Mouse (Mus musculus): ENCODE measurements at regions not wholly inside any gene's neighbourhood (a gene's known extent, or its start where the extent isn't known, plus 50 kb on each side); places are given as distances from the start of the nearest gene placed in this dataset.

- no peak for TF ChIP-seq POLR2A (IDR thresholded peaks at IDR 0.05; ENCODE audit: low read depth, low read length)
- no peak for TF ChIP-seq CTCF (IDR thresholded peaks at IDR 0.05; ENCODE audit: borderline replicate concordance, insufficient read depth, low read length)
These were observed 278.0 kb downstream of the Inhba start for GRCm38 (mm10) chr13:16289633-16290032.
